Mouse (Mus musculus) olfactory bulb, adult 2 months (tissue): ENCODE measurements around the gene Wiz. TPM values are rescaled to one million over a fixed set of nuclear protein-coding genes. Genes with fewer than 3 reads are reported as not detected.

Source experiments
- H3K27ac ChIP-seq: fragments of 200-500 bp; 2 replicates; pipeline ENCODE4 v1.5.1; 2012; ENCODE audit warnings: low read depth, low read length; ENCODE audit not compliant: insufficient read depth
- H3K4me1 ChIP-seq: fragments of 200-500 bp; 2 replicates; pipeline ENCODE4 v1.6.1; 2012; ENCODE audit warnings: low read length; ENCODE audit not compliant: control insufficient read depth, insufficient read depth
- H3K4me3 ChIP-seq: fragments of 200-500 bp; 2 replicates; pipeline ENCODE4 v1.5.1; 2012; ENCODE audit warnings: mild to moderate bottlenecking, low read depth, low read length, moderate library complexity; ENCODE audit not compliant: insufficient read depth
- CTCF ChIP-seq: fragments of 200-500 bp; IDR thresholded peaks from 2 replicates; pipeline ENCODE4 v1.5.1; 2012; ENCODE audit warnings: low read depth, mild to moderate bottlenecking, low read length, moderate library complexity; ENCODE audit not compliant: insufficient read depth
- POLR2A ChIP-seq: fragments of 200-500 bp; IDR thresholded peaks from 2 replicates; pipeline ENCODE4 v1.6.1; 2012; ENCODE audit warnings: mild to moderate bottlenecking, low read depth, low read length, moderate library complexity; ENCODE audit not compliant: insufficient read depth
- WGBS: fragments of 180-500 bp; shearing (Covaris S2); methylation state at CpG from one replicate; pipeline ENCODE4 v1.1.7; 2018; 5-methylcytosine and 5-hydroxymethylcytosine counted together
- polyA plus RNA-seq: library from polyadenylated mRNA; stranded (reverse); fragments of >200 nt; gene quantifications from 2 replicates; pipeline ENCODE4 v1.2.4, GENCODE M21; 2012; ENCODE audit warnings: low replicate concordance; ENCODE audit not compliant: missing spikeins, insufficient read depth, insufficient read length

Wiz gene
- polyA plus RNA-seq, 1 experiment, result not detected

DNA sequence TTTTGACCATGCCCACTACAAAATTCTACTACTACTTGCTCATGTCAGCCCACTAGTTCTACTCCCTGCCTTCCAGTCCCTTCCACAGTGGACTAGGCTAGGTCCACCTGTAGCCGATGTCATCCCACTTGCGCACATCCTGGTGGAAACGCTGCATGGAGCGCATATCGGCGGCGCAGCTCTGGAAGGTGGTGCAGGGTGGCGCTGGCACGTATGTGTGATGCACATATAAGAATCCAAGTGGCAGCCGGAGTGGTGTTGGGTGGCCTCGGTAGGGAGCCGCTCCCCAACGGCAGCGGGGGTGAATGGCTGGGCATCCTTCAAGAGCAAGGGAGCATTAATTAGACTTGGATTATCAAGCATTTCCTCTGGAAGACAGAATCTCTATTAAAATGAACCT is 27.5 kb upstream of the Wiz start:
- 94% methylated on average over 14 of the region's 14 CpGs for WGBS
- Histone ChIP-seq H3K4me1 (no peaks in the 10 kb centered on the region), H3K27ac (no peak overlapping the region), H3K4me3 (no peak overlapping the region)
- TF ChIP-seq CTCF (no peak), POLR2A (no peak)

GRCm38 (mm10) chr17:32415417-32416020 is 26.3 kb upstream of the Wiz start:
- Histone ChIP-seq H3K27ac (no peak overlapping the region), H3K4me3 (no peak overlapping the region), H3K4me1 (no peaks in the 10 kb centered on the region)
- 59% methylated on average over 24 of the region's 24 CpGs for WGBS
- no peak for TF ChIP-seq POLR2A
- no peak for TF ChIP-seq CTCF

- Histone ChIP-seq H3K27ac (no peak overlapping the region), H3K4me1 (no peaks in the 10 kb centered on the region), H3K4me3 (no peak overlapping the region)
- no peak for TF ChIP-seq POLR2A
- no peak for TF ChIP-seq CTCF
- WGBS, result 87% methylated on average over 6 of the region's 6 CpGs
Observed at GRCm38 (mm10) chr17:32411898-32412297, 22.7 kb upstream of the Wiz start.

GRCm38 (mm10) chr17:32403417-32403816 is 14.2 kb upstream of the Wiz start, which contains the start of gene Rasal3:
TSS of gene Rasal3 (minus strand) at chr17:32403583.
- WGBS, result 66% methylated on average over 8 of the region's 8 CpGs
- Histone ChIP-seq H3K4me1 (no peaks in the 10 kb centered on the region), H3K27ac (0 out of 2 replicates have a peak within 1 kb of the TSS, but pooled peaks have one; percentile 21), H3K4me3 (peak within 1 kb of the TSS; percentile 15; the same call in 1 of the 2 replicates)
- no peak for TF ChIP-seq POLR2A
- TF ChIP-seq CTCF, result no peak

DNA sequence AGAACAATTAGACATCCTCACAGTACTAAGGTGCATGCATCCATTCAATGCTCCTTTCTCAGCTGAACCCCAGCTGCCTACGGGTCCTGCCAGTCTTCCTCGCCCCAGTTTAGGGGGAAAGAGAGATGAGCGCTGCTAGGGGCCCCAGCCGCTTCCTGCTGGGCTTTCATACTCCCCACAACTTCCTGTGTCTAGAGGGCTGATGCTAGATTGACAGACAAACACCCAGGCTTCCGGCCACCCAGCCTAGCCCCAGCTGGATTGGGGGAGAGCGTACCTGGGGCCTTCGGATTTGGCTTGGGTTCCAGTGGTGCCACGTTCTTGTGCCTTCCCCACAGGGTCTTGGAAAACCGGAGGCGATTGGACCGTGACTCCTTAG is 13.5 kb upstream of the Wiz start:
- Histone ChIP-seq H3K4me1 (no peaks in the 10 kb centered on the region), H3K27ac (0 out of 2 replicates have a peak overlapping the region, but pooled peaks have one; percentile 21), H3K4me3 (peak overlapping the region; percentile 15; the same call in 1 of the 2 replicates)
- 79% methylated on average over 11 of the region's 11 CpGs for WGBS
- no peak for TF ChIP-seq CTCF
- TF ChIP-seq POLR2A, result no peak

DNA sequence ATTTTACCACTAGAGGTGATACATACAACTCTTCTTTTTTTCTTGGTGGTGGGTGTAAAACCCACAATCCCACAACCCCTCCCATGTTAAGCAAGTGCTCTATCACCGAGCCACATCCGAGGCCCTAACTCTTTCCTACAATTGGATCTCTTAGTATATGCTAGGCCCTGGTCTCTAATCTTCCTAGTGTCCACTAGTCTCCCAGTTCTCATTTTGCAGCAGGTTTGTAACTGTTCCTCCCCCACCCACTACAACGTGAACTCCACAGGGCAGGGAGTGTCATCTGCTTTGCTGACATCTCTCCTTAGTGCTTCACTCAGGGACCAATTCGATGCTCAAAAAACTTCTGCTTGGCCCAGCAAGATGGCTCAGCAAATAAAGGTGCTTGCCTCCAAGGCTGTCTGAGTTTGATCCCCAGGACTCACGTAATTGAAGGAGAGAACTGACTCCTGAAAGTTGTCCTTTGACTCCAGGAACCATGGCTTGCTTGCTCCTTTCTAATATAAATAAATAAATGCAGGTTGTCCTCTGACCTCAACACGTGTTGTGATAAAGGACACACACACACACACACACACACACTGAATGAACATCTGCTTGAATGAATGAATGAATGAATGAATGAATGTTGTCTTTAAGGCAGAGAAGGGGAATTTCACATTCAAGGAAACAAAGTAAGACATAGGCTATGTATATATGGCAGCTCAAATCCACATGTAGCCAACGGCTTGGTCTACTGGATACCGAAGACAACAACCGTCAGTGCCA is 13.0 kb upstream of the Wiz start:
- TF ChIP-seq POLR2A (no peak), CTCF (no peak)
- Histone ChIP-seq H3K4me1 (no peaks in the 10 kb centered on the region), H3K27ac (no peak overlapping the region), H3K4me3 (no peak overlapping the region)
- 87% methylated on average over 9 of the region's 9 CpGs for WGBS

DNA sequence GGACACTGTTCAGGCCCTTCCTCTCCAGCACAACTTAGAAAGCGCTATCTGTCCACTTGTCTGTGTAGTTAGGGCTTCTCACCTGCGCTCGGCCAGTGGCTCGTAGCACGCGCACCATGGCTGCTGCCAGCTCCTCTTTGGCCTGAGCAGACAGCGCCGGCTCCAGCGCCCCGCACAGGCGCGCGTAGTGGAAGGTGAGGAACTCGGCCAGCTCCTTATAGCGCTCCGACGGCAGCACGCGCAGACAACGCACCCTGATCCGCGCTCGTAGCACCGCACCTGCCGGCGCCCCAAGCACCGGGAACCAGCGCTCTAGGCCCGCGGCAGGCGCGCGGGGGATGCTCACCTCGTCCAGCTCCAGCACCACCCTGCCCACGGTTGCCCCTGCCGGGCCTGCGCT is 7.0 kb upstream of the Wiz start:
- TF ChIP-seq POLR2A (no peak), CTCF (no peak)
- WGBS, result 8% methylated on average over 37 of the region's 37 CpGs
- Histone ChIP-seq H3K4me1 (peaks cover 5% of the 10 kb centered on the region; the same call in 1 of the 2 replicates), H3K27ac (no peak overlapping the region), H3K4me3 (no peak overlapping the region)

DNA sequence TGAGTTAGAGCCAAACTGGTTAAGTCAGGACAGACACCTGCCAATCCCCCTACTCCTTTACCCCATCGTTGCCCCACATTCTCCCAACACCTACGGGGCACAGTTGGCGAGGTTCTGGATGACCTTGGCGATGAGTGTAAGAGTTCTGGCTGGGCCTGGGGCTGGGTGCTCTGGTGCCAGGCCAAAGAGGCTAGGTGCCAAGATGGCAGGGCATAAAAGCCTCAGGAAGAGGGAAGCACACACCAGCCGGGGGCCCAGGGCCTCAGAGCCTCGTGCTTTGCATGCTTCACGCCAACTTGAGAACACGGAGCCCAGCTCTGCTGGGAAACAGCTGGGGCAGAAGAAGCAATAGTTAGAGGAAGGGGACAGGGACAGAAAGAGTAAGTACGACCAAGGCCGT is 4.7 kb upstream of the Wiz start:
- TF ChIP-seq CTCF (no peak), POLR2A (no peak)
- no peak overlapping the region for H3K4me3 ChIP-seq
- H3K4me1 ChIP-seq, result peaks cover 5% of the 10 kb centered on the region; the same call in 1 of the 2 replicates
- H3K27ac ChIP-seq, result no peak overlapping the region
- 62% methylated on average over 10 of the region's 10 CpGs for WGBS
